Mouse (Mus musculus) frontal cortex, postnatal 25 days (tissue): ENCODE measurements at regions not wholly inside any gene's neighbourhood (a gene's known extent, or its start where the extent isn't known, plus 50 kb on each side); places are given as distances from the start of the nearest gene placed in this dataset.

ENCODE experiments used
- DNase-seq, 2 experiments: peaks; one replicate each; pipeline ENCODE4 v3.0.0; 2022; ENCODE audit warnings: low spot score in 2 of 2

DNA sequence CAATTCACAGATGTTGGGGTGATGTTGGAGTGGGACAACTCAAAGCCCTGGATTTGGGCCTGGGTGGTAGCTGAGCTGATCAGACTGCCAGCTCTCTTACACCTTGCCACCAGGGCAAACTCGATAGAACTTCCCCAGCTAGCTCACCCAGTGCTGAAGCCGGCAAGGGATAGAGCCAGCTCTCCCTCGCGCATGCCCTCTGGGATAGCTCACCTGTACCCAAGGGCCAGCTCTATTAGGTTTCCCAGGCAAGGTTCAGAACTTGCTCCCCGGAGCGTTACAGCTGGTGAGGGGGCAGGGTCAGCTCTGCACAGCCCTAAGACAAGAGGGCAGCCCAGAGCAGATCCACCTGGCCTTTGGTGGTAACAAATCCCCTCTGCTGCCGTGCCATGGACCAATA, 54.1 kb upstream of the 1700012A03Rik start:
- DNase-seq, result no peak

DNA sequence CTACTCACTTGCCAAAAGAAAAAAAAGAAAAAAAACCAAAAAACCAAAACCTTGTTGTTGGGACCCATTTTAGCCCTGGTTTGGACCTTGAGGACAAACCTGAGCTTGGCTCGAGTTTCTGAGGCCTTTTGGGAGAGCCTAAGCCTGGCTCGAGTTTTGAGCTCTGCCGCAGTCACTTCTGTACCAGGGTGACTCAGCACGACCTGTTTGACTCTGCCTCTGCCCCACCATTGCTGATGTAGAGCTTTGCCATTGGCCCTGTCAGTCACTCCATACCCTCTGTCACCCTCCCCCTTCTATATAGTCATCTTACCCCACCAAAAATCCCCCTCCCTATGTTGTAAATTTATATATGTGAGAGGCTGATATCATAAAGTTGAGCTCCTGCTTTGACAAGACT, 54.8 kb upstream of the 1700012A03Rik start:
- DNase-seq, result no peak

DNA sequence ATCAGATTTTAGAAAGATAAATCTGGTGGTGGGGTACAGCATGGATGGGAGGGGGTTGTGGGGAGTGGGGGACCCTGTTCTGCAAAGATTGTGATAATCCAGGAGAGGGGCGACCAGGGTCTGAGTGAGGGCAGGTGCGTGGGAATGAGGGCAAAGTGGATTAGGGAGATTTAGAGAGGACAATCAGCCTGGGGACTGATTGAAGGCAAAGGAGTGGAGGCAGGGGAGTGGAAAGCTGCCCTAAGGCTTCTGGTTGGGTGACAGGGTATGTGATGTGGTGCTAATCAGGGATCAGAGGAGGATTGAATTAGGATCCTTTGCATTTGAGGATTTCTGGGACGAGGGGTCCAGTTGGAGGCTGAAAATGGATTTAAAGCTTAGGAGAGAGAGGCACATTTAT, 64.3 kb upstream of the 1700012A03Rik start:
- no peak for DNase-seq

DNA sequence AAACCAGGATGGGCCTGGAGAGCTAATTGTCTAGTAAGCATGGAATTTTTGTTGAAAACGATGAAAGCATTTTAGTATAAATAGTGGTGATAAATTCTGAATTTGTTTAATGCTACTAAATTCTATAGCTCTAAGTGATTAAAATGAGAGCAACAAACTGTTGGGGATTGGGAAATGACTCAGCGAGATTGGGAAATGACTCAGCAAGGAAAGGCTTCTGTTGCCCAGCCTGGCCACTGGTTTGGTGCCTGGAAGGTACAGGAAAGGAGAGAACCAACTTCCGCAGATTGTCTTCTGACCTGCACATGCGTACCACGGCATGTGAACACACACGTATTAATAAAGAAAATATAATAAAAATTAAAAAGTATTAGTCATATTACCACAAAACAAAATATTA, 73.3 kb upstream of the 1700012A03Rik start:
- DNase-seq, result no peak

DNA sequence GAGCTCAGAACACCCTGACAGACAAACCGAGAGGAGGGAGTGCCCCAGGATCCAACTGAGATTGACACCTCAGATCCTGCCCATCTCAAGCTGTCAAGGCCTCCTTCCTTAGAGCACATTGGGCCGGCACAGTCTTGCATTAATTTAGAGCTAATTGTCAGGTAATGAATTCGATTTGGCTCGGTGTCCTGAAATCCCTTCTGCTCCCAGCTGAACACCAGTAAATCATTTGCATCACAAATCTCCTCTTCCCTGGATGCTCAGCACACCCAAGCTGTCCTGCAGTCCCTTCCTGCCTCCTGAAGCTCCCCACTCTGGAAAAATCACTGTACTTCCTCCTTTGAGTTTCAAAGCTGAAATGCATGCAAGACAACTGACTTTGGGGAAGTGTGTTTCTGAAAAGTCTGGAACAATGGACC, 102.0 kb upstream of the 1700012A03Rik start:
- no peak for DNase-seq

DNA sequence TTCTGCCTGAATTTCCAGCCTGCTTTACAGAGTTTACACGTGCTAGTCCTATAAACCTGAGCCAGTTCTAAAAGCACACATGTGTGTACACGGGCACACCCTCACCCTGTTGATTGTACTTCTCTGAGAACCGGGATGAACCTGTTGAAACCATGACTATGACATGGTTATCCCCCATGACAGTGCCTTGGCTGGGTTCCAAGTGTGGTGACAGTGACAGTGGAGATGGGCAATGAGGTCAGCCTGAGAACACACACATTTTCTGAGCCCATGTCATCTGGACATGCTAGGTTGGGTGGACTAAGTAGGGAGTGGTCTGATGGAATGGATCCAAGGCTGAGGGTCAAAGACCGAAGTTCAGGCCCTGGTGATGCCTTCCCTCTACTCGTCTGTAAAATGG, 103.5 kb upstream of the 1700012A03Rik start:
- DNase-seq, result no peak

DNA sequence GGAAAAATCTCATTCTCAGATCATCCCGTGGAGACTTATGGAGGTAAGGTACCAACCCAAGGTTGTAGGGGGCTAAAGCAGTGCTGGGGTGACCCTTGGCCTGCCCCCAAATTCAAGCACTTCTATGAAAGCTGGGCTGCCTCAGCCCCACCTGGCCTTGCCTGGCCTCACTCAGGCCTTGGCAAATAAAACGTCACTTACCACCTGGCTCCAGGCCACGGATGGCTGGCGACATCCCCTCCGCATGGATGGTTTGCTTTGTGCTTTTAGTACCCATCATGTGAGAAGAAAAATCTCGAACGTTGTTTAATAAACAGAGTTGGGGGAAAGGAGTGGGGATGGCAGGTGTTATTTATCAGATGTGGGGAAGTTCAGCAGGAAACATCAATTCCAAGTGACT, 104.7 kb upstream of the 1700012A03Rik start:
- no peak for DNase-seq

DNA sequence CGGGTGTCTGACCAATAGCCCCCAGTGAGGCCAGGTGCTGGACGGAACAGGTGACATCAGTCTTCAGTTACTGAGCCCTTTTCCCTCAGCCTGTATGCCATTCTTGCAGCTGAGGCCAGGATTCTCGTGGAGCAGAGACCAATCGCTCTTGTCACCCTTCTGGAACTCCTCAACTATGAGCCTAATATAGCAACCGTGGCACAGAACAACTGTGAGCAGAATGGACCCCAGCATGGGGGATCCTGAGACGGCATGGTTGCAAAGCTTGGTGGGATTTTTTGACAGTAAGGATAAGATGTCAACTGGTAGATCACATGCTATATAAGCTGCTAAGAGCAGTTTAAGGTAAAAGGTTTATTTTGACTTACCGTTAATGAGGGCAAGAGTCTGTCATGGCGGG, 105.5 kb upstream of the 1700012A03Rik start:
- DNase-seq, result no peak

DNA sequence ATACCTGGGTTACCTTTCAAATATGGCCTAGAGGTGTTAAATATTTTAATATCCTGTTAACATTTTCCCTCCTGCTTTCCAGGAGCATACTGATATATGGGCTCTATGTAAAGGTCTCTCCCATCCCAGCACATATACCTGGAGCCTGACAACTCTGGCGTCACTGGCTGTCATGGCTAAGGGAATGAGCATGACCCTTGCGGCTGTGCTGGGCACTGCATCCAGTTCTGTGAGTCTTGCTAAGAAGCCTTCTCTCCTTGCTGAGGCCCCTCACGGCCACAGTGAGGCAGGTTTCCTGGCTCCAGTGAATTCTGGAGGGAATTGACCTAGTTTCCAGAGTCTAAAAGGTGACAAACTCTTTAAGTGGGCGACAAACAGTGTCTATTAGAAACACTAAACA, 107.3 kb upstream of the 1700012A03Rik start:
- no peak for DNase-seq

DNA sequence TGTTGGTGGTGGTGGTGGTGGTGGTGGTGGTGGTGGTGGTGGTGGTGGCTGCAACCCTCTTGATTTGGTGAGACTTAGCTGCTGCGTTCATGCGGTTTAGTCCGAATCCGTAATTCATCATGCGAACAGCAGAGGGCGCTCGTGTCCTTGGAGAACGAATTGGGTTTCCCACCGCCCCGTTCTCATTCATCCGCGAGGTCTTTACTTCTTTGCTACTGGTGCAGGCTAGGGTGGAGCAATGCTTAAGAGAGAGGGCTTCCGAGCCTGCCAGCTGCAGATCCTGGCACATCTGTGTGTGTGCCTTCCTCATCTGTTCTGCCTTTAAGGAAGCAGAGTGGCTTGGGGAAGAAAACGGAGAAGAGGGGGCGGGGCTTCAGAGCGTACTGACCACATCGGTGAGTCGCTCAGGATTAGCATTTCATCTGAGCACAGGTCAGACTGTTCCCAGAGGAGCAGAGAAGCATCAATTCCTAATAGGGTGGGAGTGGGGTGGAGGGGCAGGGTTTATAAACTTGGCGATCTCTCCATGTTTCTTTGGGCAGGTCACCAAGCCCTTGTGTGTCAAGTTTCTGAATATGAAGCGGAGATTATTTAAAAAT, 111.7 kb upstream of the 1700012A03Rik start:
- DNase-seq, result peak; percentile 92 to 93

DNA sequence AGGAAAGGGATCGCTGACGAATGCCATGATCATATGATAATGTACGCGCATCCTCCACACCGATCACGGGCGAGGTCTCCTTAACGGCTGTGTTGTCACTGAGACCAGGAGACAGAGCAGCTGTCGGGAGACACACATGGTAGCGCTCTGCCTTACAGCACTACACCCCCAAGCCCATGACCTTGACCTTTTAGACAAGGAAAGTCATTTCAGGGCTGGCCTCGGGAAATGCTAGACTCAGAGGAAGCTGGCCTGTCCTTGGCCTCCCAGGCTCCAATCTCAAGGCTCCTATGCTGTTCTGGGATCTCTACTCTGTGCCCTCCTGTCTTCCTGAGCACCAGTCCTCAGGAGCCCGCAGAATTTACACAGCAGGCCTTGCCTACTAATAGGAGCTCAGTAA, 112.9 kb upstream of the 1700012A03Rik start:
- DNase-seq, result no peak

DNA sequence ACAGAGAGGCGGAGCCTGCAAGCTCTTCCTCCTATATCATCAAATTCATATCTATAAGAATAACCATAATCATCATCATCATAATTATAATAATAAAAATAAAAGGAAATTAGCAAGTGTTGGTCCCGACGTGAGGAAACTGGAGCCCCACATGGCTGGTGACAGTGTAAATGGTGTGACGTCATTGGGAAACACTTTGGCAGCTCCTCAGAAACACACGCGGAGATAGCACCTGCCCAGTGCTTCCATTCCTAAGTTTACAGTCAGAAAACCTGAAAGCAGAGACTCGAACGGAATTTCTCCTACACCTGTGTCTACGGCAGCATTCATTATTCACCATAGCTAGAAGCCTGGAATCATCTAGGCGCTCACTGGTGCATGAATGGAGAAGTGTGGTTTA, 115.2 kb upstream of the 1700012A03Rik start:
- DNase-seq, result no peak

DNA sequence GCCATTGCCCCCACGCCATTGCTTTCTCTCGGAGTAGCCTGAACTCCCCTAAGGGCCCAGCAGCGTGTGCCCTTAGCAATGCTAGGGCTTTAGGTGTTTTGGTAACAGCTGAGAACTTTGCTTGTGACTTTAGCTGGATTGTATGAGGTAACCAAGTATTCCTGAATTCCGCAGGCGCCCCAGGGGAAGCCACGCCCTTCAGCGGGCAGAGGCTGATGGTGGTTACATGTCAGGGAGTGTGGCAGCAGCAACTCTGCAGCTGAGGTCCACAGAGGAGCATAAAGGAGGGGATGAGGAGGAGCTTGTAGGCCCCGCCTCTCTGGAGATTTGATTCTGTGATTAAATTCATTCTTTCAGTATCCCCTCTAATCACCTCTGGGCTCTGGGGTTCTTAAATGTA, 116.1 kb upstream of the 1700012A03Rik start:
- peak in 1 of 2 experiments; percentile 2 for DNase-seq

DNA sequence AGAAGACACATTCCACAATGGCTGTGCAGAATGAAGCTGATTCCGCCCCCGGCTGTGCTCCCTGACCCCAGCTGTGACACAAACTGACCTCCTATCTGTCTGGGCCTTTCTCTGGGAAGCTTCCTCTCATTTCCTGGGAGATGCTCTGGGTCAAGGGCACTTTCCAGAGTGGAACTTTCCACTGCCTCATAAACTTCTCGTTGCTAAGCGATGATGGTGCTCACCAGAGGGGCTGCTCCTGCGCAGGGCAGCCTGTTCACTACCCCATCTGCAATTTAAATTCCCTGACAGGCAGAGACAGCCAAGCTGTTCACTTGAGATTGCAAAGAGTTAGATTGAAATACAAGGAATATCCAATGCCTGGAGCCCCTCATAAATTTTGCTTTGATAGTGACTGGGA, 116.7 kb upstream of the 1700012A03Rik start:
- peak in 1 of 2 experiments; percentile 2 for DNase-seq

DNA sequence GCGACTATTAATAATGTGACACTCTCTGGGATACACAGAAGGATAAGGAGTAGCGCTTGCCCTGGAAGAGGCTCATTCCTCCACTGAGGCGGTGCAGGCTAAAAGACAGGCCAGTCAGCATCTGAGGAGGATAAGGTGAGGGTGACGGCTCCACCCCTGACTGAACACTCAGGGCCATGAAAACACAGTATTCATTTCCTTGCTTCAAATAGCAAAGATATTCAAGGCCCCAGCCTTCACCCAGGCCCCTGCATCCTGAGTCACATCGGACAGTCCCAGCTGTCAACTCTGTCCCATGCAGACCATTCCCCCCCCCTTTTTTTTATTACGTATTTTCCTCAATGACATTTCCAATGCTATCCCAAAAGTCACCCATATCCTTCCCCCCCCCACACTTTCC, 118.9 kb upstream of the 1700012A03Rik start:
- DNase-seq, result peak in 1 of 2 experiments; percentile 1

DNA sequence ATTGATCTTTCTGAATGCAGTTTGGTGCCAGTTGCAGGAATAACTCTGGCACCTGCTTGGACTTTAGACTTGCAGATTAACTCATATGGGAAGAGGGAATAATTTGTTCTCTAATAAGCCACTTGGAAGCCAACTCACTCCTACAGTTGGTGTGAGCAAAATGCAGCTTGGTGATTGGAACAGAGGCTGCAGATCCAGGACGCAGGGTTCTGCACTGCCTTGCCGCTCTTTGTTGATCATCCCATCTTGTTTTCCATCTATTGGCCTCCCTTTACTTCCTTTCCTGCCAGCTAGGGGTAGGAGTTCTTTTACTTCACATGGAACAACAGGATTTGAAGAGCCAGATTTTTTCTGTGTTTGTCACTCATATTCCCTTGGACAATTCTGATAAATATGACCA, 120.9 kb upstream of the 1700012A03Rik start:
- peak in 1 of 2 experiments; percentile 0 for DNase-seq

DNA sequence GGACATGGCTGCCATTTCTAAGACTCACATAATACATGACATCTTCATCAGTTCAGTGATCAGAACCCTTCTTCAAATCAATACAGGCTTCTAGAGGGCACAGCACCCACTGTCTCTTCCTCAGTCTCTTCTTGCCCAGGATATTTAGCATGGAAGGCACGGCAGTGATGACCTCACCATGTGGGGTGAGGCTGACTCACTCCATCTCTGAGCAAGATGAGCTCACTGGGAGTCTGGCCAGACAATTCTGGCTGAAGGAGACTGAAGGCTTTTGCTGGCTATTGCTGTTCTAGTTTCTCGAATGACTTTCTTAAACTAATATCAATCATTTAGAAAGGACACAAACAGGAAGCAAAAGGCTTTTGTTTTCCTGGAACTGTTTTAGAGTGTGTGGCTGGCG, 122.9 kb upstream of the 1700012A03Rik start:
- DNase-seq, result no peak

DNA sequence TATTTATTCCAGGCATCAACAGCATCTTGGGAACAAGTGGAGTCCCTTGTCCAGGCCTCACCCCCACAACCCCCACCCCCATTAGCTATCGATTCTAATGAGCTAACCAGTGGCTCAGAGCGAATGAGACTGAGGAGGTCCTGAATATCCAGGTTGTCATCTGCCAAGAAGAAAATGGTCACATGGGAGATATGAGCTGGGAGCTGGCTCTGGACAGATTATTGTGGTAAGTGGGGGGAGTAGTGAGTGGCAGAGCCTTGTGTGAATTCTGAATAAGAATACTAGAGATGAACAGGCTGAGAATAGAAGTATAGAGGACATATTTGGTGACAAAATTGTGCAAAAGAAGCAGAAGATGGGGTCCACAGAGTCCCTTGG, 125.4 kb upstream of the 1700012A03Rik start:
- no peak for DNase-seq

DNA sequence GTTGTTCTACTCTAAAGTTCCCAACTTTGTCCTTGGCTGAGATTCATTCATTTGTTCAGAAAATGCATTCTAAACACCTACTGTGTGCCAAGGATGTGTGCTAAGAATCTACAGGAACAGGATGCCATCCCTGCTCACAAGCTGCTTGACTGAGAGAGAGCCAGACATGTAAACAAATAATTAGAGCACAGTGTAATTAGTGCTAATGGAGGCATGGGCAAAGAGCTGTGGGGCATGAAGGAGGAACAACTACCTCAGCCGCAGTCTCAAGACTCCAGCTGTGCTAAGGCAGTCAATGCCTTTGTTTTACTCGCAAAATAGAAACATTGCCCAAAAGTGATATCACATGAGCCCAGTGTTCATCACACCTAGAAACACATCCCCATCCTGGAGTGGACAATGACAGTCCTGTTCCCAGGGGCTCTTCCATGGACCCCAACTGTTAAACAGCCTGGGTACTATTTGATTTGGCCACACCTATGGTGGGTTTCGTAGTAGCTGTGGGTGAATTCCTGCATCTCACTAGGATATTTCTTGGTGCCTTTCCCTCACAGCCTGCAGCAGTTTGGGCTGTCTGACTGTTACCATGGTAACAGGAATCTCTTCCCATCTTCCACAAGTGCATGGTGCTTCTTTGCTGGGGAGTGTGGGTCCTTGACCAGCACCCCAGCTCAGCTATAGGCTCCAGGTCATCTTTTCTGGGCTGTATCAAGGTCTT, 125.9 kb upstream of the 1700012A03Rik start:
- no peak for DNase-seq

DNA sequence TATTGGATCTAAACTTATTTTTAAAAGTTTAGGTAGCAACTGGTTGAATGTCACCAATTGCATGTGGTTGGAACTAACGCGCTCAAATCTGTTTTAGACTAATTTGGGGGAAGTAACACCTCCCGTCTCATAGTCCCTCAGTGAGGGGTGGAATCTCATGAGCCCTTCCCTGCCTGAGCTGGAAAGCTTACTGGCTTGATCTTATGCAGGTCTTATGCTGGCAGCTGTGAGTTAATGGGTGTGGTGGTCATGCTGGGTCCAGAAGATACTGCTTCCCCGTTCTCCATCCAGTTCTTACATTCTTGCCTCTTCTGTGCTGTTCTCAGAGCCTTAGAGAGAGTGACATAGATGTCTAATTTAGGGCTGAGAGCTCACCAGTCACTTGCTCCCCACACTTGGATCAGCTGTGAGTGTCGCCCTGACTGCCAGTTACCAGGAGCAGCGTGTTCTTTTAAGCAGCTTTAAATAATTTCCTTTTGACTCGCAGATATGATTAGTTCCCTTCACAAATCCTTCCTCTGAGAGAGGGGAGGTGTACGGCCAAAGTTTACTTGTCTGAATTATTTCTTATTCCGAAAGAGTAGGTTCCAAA, 128.4 kb upstream of the 1700012A03Rik start:
- no peak for DNase-seq

DNA sequence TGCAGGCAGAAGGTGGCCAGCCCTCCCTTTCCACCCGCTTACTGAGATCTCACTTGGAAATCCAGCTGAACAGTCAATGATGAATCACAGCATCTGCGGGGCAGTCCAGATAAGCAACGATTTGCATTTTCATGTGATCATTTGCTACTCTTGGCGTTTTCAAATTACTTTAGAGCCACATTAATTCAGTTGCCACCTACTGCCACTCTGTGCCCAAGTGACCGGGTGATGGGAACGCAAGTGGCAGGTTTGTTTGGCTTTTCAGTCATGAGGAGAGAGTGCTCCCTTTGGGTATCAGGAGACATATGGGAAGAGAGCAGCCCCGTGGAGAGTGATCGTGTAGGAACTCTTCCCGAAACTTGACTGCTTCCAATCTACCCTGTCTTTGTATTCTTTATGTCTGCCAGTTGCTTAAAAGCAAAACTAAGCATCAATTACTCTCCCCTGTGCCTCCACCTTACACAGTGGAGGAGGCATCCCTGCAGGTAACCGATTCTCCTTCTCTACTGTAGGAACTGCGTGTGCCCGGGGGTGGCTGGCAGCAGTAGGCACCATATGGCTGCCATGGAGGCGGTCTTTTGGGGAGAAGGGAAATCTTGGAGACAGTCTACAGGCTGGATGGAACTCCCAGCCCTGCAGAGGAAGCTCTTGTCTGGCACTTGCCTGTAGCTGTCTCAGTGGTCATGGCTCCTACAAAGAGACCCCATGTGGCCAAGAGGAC, 132.5 kb upstream of the 1700012A03Rik start:
- peak; percentile 38 to 50 for DNase-seq

DNA sequence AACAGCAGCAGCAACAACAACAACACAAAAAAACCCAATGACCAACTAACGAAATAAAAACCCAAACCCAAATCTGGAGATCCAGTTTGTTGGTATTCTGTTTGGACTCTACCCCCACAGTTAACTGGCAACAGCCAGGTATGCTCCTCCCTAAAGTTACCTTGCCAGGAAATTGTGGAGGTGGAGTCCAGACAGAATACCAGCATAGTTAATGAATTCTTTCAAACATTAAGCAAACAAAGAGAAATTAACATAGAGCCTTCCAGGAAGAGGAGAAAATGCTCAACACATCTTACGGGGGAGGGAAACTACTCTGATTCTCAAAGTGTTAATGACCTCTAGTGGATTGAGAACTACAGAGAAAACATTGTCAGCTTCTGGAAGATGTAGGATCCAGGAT, 148.3 kb upstream of the 1700012A03Rik start:
- DNase-seq, result no peak

DNA sequence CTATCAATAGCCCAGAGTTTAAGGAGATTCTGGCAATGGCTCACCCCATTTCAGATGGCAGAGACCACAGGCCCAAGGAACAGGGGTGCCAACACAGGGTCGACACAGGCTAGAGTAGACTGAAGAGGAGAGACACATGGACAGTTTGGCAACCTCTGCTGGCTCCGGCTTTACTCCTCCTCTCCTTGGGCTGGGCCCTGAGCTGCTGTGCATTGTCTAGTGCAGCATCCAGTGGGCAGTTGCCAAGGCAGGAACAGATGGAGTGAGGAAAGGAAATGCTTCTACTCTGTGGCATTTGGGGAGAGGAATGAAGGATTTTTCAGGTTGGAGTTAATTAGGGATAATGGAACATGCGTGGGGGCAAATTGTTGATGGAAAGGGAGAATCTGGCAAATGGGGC, 151.0 kb upstream of the 1700012A03Rik start:
- no peak for DNase-seq
